Mouse (Mus musculus) MEL (cell line): Measurements from ENCODE around the gene Cadm3. TPM values are rescaled to one million over a fixed set of nuclear protein-coding genes. Genes with fewer than 3 reads are reported as not detected.

Experiments
- DNase-seq: peaks from one replicate; pipeline ENCODE4 v3.0.0; 2011; ENCODE audit warnings: low read depth, low spot score
- H3K27ac ChIP-seq: 2 replicates; pipeline ENCODE4 v1.5.1; 2012; ENCODE audit warnings: low read depth, mild to moderate bottlenecking, control low read depth, low read length, moderate library complexity; ENCODE audit not compliant: control insufficient read depth
- H3K27me3 ChIP-seq, 2 experiments: fragments of 150-350 bp in 1 of 2; sonication (generic) in 1 of 2; 2 replicates each; pipeline ENCODE4 v1.6.1; 2012; ENCODE audit warnings: low read length in 2 of 2, mild to moderate bottlenecking in 2 of 2, improper control_type of control experiment in 1 of 2, moderate library complexity in 1 of 2; ENCODE audit not compliant: insufficient read depth in 2 of 2, control insufficient read depth in 1 of 2
- H3K36me3 ChIP-seq, 2 experiments: 2 replicates each; pipeline ENCODE4 v1.6.1; 2012 to 2014; ENCODE audit warnings: low read length in 2 of 2, improper control_type of control experiment in 1 of 2, inconsistent platforms in 1 of 2, mild to moderate bottlenecking in 1 of 2; ENCODE audit not compliant: insufficient read depth in 2 of 2, control insufficient read depth in 1 of 2
- H3K4me1 ChIP-seq, 2 experiments: fragments of 150-350 bp in 1 of 2; sonication (generic) in 1 of 2; 2 replicates each; pipeline ENCODE4 v1.6.1; 2012; ENCODE audit warnings: low read length in 2 of 2, improper control_type of control experiment in 1 of 2, mild to moderate bottlenecking in 1 of 2; ENCODE audit not compliant: insufficient read depth in 2 of 2, control insufficient read depth in 1 of 2
- H3K4me3 ChIP-seq, 2 experiments: fragments of 150-350 bp in 1 of 2; sonication (generic) in 1 of 2; 2 replicates each; pipeline ENCODE4 v1.5.1; 2012; ENCODE audit warnings: low read depth in 2 of 2, low read length in 2 of 2, mild to moderate bottlenecking in 2 of 2, moderate library complexity in 2 of 2, control low read depth in 1 of 2, improper control_type of control experiment in 1 of 2; ENCODE audit not compliant: control insufficient read depth in 1 of 2, insufficient read depth in 1 of 2
- H3K79me2 ChIP-seq: 2 replicates; pipeline ENCODE4 v1.6.1; 2012; ENCODE audit warnings: mild to moderate bottlenecking, low read length, moderate library complexity; ENCODE audit not compliant: control insufficient read depth, poor library complexity, insufficient read depth
- H3K9ac ChIP-seq: 2 replicates; pipeline ENCODE4 v1.6.1; 2012; ENCODE audit warnings: low read depth, mild to moderate bottlenecking, control low read depth, low read length, moderate library complexity; ENCODE audit not compliant: control insufficient read depth, poor library complexity, severe bottlenecking
- H3K9me3 ChIP-seq: fragments of 150-350 bp; sonication (generic); replicated peaks from 2 replicates; pipeline ENCODE4 v1.6.1; 2012; ENCODE audit warnings: mild to moderate bottlenecking, low read length, improper control_type of control experiment, moderate library complexity; ENCODE audit not compliant: insufficient read depth
- CHD2 ChIP-seq: IDR thresholded peaks from 2 replicates; pipeline ENCODE4 v1.6.1; 2011; ENCODE audit warnings: low read length, improper control_type of control experiment
- ELF1 ChIP-seq: IDR thresholded peaks from 2 replicates; pipeline ENCODE4 v1.6.1; 2014; ENCODE audit warnings: low read depth, mild to moderate bottlenecking, inconsistent platforms, low read length, improper control_type of control experiment, moderate library complexity
- EP300 ChIP-seq, 2 experiments: IDR thresholded peaks; 2 replicates each; pipeline ENCODE4 v1.6.1; 2011; ENCODE audit warnings: improper control_type of control experiment in 2 of 2, low read length in 2 of 2, low read depth in 1 of 2, mild to moderate bottlenecking in 1 of 2
- ETS1 ChIP-seq: IDR thresholded peaks from 2 replicates; pipeline ENCODE4 v1.6.1; 2012; ENCODE audit warnings: low read depth, mild to moderate bottlenecking, inconsistent platforms, low read length, improper control_type of control experiment, moderate library complexity
- GABPA ChIP-seq: IDR thresholded peaks from 2 replicates; pipeline ENCODE4 v1.6.1; 2012; ENCODE audit warnings: low read depth, mild to moderate bottlenecking, inconsistent platforms, low read length, improper control_type of control experiment, moderate library complexity
- GATA1 ChIP-seq: IDR thresholded peaks from 2 replicates; pipeline ENCODE4 v1.6.1; 2011; ENCODE audit warnings: low read depth, low read length, improper control_type of control experiment
- KAT2A ChIP-seq: conservative IDR thresholded peaks from 2 replicates; pipeline ENCODE4 v1.6.1; 2012; ENCODE audit warnings: low read depth, low read length, improper control_type of control experiment, inconsistent platforms
- MAFK ChIP-seq: IDR thresholded peaks from 2 replicates; pipeline ENCODE4 v1.6.1; 2011; ENCODE audit warnings: low read depth, mild to moderate bottlenecking, low read length, improper control_type of control experiment, borderline replicate concordance
- MAZ ChIP-seq: IDR thresholded peaks from 2 replicates; pipeline ENCODE4 v1.6.1; 2012; ENCODE audit warnings: low read depth, mild to moderate bottlenecking, inconsistent platforms, low read length, improper control_type of control experiment
- MEF2A ChIP-seq: IDR thresholded peaks from 2 replicates; pipeline ENCODE4 v1.6.1; 2014; ENCODE audit warnings: low read depth, mild to moderate bottlenecking, inconsistent platforms, low read length, improper control_type of control experiment; ENCODE audit not compliant: poor library complexity, insufficient replicate concordance, severe bottlenecking; ENCODE audit errors: extremely low read depth
- MXI1 ChIP-seq: IDR thresholded peaks from 2 replicates; pipeline ENCODE4 v1.6.1; 2011; ENCODE audit warnings: mild to moderate bottlenecking, low read depth, low read length, improper control_type of control experiment
- MYC ChIP-seq: IDR thresholded peaks from 2 replicates; pipeline ENCODE4 v1.6.1; 2011; ENCODE audit warnings: low read depth, mild to moderate bottlenecking, low read length, improper control_type of control experiment, moderate library complexity
- NRF1 ChIP-seq: IDR thresholded peaks from 2 replicates; pipeline ENCODE4 v1.6.1; 2014; ENCODE audit warnings: low read depth, mild to moderate bottlenecking, inconsistent platforms, low read length, improper control_type of control experiment, moderate library complexity; ENCODE audit not compliant: poor library complexity, insufficient read depth, severe bottlenecking
- POLR2A ChIP-seq, 2 experiments: IDR thresholded peaks; 2 replicates each; pipeline ENCODE4 v1.6.1; 2011 to 2012; ENCODE audit warnings: low read length in 2 of 2, mild to moderate bottlenecking in 2 of 2, control low read depth in 1 of 2, improper control_type of control experiment in 1 of 2, low read depth in 1 of 2, moderate library complexity in 1 of 2; ENCODE audit not compliant: control insufficient read depth in 1 of 2, insufficient read depth in 1 of 2, poor library complexity in 1 of 2
- RAD21 ChIP-seq: IDR thresholded peaks from 2 replicates; pipeline ENCODE4 v1.6.1; 2011; ENCODE audit warnings: mild to moderate bottlenecking, low read depth, low read length, improper control_type of control experiment
- RCOR1 ChIP-seq: IDR thresholded peaks from 2 replicates; pipeline ENCODE4 v1.6.1; 2012; ENCODE audit warnings: low read depth, mild to moderate bottlenecking, inconsistent platforms, low read length, improper control_type of control experiment
- SIN3A ChIP-seq: IDR thresholded peaks from 2 replicates; pipeline ENCODE4 v1.6.1; 2012; ENCODE audit warnings: low read length, improper control_type of control experiment, inconsistent platforms
- TAL1 ChIP-seq: IDR thresholded peaks from 2 replicates; pipeline ENCODE4 v1.6.1; 2012; ENCODE audit warnings: mild to moderate bottlenecking, inconsistent platforms, low read length, moderate library complexity, mixed read lengths
- TCF12 ChIP-seq: IDR thresholded peaks from 2 replicates; pipeline ENCODE4 v1.6.1; 2014; ENCODE audit warnings: low read depth, mild to moderate bottlenecking, inconsistent platforms, low read length, improper control_type of control experiment, moderate library complexity
- USF1 ChIP-seq: IDR thresholded peaks from 2 replicates; pipeline ENCODE4 v1.6.1; 2014; ENCODE audit warnings: low read depth, mild to moderate bottlenecking, inconsistent platforms, low read length, improper control_type of control experiment, moderate library complexity
- USF2 ChIP-seq, 2 experiments: IDR thresholded peaks; 2 replicates each; pipeline ENCODE4 v1.6.1; 2011 to 2012; ENCODE audit warnings: improper control_type of control experiment in 2 of 2, low read length in 2 of 2, borderline replicate concordance in 1 of 2, inconsistent platforms in 1 of 2, low read depth in 1 of 2, mild to moderate bottlenecking in 1 of 2; ENCODE audit not compliant: insufficient read depth in 1 of 2
- ZC3H11A ChIP-seq: IDR thresholded peaks from 2 replicates; pipeline ENCODE4 v1.6.1; 2012; ENCODE audit warnings: low read depth, mild to moderate bottlenecking, inconsistent platforms, low read length, improper control_type of control experiment
- polyA plus RNA-seq, 2 experiments: library from polyadenylated mRNA; stranded (reverse) in 1 of 2; unstranded in 1 of 2; fragments of >175 nt in 1 of 2; fragments of >200 nt in 1 of 2; gene quantifications; 2 replicates each; pipeline versions ENCODE4 v1.2.1 to v1.2.4; 2012; ENCODE audit warnings: low replicate concordance in 2 of 2, low read depth in 1 of 2; ENCODE audit not compliant: insufficient read length in 2 of 2, insufficient read depth in 1 of 2, missing spikeins in 1 of 2
- total RNA-seq: library from RNA; depleted of rRNA; stranded (reverse); fragments of 300-350 nt; gene quantifications from 2 replicates; pipeline ENCODE4 v1.2.3, GENCODE M21; 2012

The Cadm3 gene
- total and polyA plus RNA-seq, 3 experiments = 0.03 to 0.19 TPM; not detected in 1

DNA sequence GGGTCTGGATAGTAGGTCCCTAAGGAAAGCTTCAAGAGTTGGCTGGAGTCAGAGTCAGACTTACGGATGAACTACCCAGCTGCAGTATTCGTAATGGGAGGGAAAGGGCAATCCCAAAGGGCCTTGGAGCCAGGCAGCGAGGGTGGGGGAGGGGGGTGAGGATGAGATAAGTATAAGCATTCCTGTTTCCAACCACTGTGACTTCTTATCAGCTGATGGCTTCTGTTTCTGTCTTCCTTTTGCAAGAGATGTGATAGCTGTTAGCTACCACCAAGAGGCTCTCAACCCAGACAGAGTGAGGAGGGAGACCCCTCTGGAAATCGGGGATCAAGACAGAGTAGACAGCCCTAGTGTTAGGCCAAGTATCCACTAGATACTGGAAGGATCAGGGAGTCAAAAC lies 38.3 kb downstream of the Cadm3 start:
- no peak overlapping the region for H3K4me3 ChIP-seq

DNA sequence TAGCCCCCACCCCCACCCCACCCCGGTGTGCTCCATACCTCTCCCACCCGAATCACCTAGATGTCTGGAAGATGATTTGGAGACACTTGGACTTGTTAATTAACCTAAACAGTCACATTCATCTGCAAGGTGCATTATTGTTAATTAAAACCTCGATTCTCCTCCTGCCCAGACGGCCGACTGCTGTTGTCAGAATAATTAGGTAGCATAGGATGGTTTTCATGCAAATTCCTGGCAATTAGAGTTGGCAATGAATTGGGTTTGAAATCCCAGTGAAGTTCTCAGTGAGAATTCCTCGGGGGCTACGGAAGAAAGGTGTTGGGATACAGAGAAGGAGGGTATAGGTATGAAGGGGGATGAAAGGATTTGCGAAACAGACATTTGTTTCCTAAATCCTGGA lies 39.0 kb downstream of the Cadm3 start:
- Histone ChIP-seq H3K4me1 (peaks cover 36 to 51% of the 10 kb centered on the region in 2 experiments), H3K79me2 (no peaks in the 10 kb centered on the region), H3K9me3 (no peaks in the 10 kb centered on the region), H3K27ac (no peak overlapping the region), H3K36me3 (peaks cover 0 to 39% of the 10 kb centered on the region in 2 experiments; a peak in 2 of 4 replicates), H3K27me3 (no peaks in the 10 kb centered on the region), H3K9ac (no peak overlapping the region), H3K4me3 (no peak overlapping the region)
- DNase-seq = no peak
- no peak for TF ChIP-seq ZC3H11A
- TF ChIP-seq MEF2A = no peak
- TF ChIP-seq ELF1 = no peak
- no peak for TF ChIP-seq USF2 (IDR thresholded peaks at IDR 0.05; ENCODE audit: borderline replicate concordance in 1 of 2, insufficient read depth in 1 of 2, low read depth in 1 of 2, low read length in 2 of 2)
- no peak for TF ChIP-seq MAFK
- TF ChIP-seq RAD21 = no peak
- TF ChIP-seq GABPA = no peak
- no peak for TF ChIP-seq SIN3A
- TF ChIP-seq POLR2A (IDR thresholded peaks at IDR 0.05; ENCODE audit: control insufficient read depth in 1 of 2, insufficient read depth in 1 of 2, low read depth in 1 of 2, low read length in 2 of 2, poor library complexity in 1 of 2) = no peak
- TF ChIP-seq KAT2A = no peak
- TF ChIP-seq MYC = no peak
- TF ChIP-seq USF1 = no peak
- TF ChIP-seq CHD2 = no peak

More for the DNA sequence above, 38.3 kb downstream of the Cadm3 start:
- Histone ChIP-seq H3K36me3 (peaks cover 0 to 45% of the 10 kb centered on the region in 2 experiments; a peak in 2 of 4 replicates), H3K79me2 (no peaks in the 10 kb centered on the region), H3K27me3 (no peaks in the 10 kb centered on the region), H3K27ac (peak overlapping the region; percentile 32), H3K9me3 (no peaks in the 10 kb centered on the region), H3K4me1 (peaks cover 37 to 58% of the 10 kb centered on the region in 2 experiments), H3K9ac (no peak overlapping the region)
- TF ChIP-seq MEF2A (peak; percentile 55; the same call in 1 of the 2 replicates), MXI1 (0 out of 2 replicates have a peak, but pooled peaks have one; percentile 31), SIN3A (peak; percentile 72), EP300 (IDR thresholded peaks at IDR 0.05; ENCODE audit: low read depth in 1 of 2, low read length in 2 of 2) (peak; percentile 97 to 98), ZC3H11A (peak; percentile 27; the same call in 1 of the 2 replicates), ELF1 (no peak), MAZ (peak; percentile 61; the same call in 1 of the 2 replicates), TCF12 (peak; percentile 97), NRF1 (no peak), GATA1 (peak; percentile 97), RCOR1 (peak; percentile 93), ETS1 (peak; percentile 89), CHD2 (peak; percentile 70), MYC (no peak), TAL1 (peak; percentile 86)
- peak; percentile 59 for DNase-seq
